Mouse (Mus musculus) forebrain, embryonic 13.5 days (tissue): Measurements from ENCODE around the gene Cyp2b19. TPM values are rescaled to one million over a fixed set of nuclear protein-coding genes. Genes with fewer than 3 reads are reported as not detected.
A peak's percentile ranks its signal among the peaks of the same experiment; 100 is the strongest.
"Not testable (repeated sequence)": the region's sequence is repeated elsewhere in the genome, so short reads cannot be mapped to it uniquely, and the experiment has no call there.

Experiments used
- ATAC-seq: fragments of 200-750 bp; cut with Nextera tagmentation; 2 replicates; pipeline ENCODE4 v1.8.0; 2017
- H3K27ac ChIP-seq: fragments of 300-500 bp; sonication (generic); 2 replicates; pipeline ENCODE4 v1.5.1; 2015; ENCODE audit warnings: inconsistent platforms, mild to moderate bottlenecking, moderate library complexity
- H3K27me3 ChIP-seq: fragments of 300-500 bp; sonication (generic); 2 replicates; pipeline ENCODE4 v1.6.1; 2015; ENCODE audit warnings: mild to moderate bottlenecking, inconsistent platforms
- H3K36me3 ChIP-seq: fragments of 300-500 bp; sonication (generic); 2 replicates; pipeline ENCODE4 v1.6.1; 2015; ENCODE audit warnings: mild to moderate bottlenecking, inconsistent platforms; ENCODE audit not compliant: poor library complexity, severe bottlenecking
- H3K4me1 ChIP-seq: fragments of 300-500 bp; sonication (generic); 2 replicates; pipeline ENCODE4 v1.6.1; 2015; ENCODE audit warnings: inconsistent platforms
- H3K4me2 ChIP-seq: fragments of 300-500 bp; sonication (generic); 2 replicates; pipeline ENCODE4 v1.6.1; 2015; ENCODE audit warnings: inconsistent platforms, mild to moderate bottlenecking, moderate library complexity
- H3K4me3 ChIP-seq: fragments of 300-500 bp; sonication (generic); 2 replicates; pipeline ENCODE4 v1.5.1; 2015; ENCODE audit warnings: mild to moderate bottlenecking, inconsistent platforms
- H3K9ac ChIP-seq: fragments of 300-500 bp; sonication (generic); 2 replicates; pipeline ENCODE4 v1.6.1; 2015; ENCODE audit warnings: mild to moderate bottlenecking, inconsistent platforms
- H3K9me3 ChIP-seq: fragments of 300-500 bp; sonication (generic); replicated peaks from 2 replicates; pipeline ENCODE4 v1.6.1; 2016; ENCODE audit warnings: inconsistent platforms
- WGBS: fragments of 180-500 bp; shearing (Covaris S2); methylation state at CpG from one replicate; pipeline ENCODE4 v1.1.7; 2015; 5-methylcytosine and 5-hydroxymethylcytosine counted together
- polyA plus RNA-seq: library from polyadenylated mRNA; unstranded; fragments of >200 nt; fragmentation: Nextera tagmentation; extraction: Ambion mirVana; gene quantifications from 2 replicates; pipeline ENCODE4 v1.2.1, GENCODE M21; 2015

The Cyp2b19 gene
- polyA plus RNA-seq, 1 experiment from 2014 or later = 0.15 TPM

- no peaks in the 10 kb centered on the region for H3K9me3 ChIP-seq
- H3K4me3 ChIP-seq = peak overlapping the region; percentile 17; the same call in 1 of the 2 replicates
- no peak overlapping the region for H3K27ac ChIP-seq
- no peak overlapping the region for H3K9ac ChIP-seq
- 1% methylated on average over 11 of the region's 11 CpGs for WGBS
- H3K36me3 ChIP-seq = no peaks in the 10 kb centered on the region
- H3K4me1 ChIP-seq = 0 out of 2 replicates have a peak, but pooled peaks cover 6% of the 10 kb centered on the region
- H3K4me2 ChIP-seq = peak overlapping the region; percentile 43
- no peaks in the 10 kb centered on the region for H3K27me3 ChIP-seq
- ATAC-seq = peak; percentile 80
Observed at GRCm38 (mm10) chr7:26780510-26780909, 23.6 kb downstream of the Cyp2b19 start.

- 4% methylated on average over 8 of the region's 8 CpGs for WGBS
- Histone ChIP-seq H3K4me3 (peak overlapping the region; percentile 17; the same call in 1 of the 2 replicates), H3K4me1 (0 out of 2 replicates have a peak, but pooled peaks cover 6% of the 10 kb centered on the region), H3K36me3 (no peaks in the 10 kb centered on the region), H3K9me3 (no peaks in the 10 kb centered on the region), H3K9ac (no peak overlapping the region), H3K27ac (no peak overlapping the region), H3K4me2 (peak overlapping the region; percentile 43), H3K27me3 (no peaks in the 10 kb centered on the region)
- no peak for ATAC-seq
Observed at GRCm38 (mm10) chr7:26780998-26781766, 24.2 kb downstream of the Cyp2b19 start.

DNA sequence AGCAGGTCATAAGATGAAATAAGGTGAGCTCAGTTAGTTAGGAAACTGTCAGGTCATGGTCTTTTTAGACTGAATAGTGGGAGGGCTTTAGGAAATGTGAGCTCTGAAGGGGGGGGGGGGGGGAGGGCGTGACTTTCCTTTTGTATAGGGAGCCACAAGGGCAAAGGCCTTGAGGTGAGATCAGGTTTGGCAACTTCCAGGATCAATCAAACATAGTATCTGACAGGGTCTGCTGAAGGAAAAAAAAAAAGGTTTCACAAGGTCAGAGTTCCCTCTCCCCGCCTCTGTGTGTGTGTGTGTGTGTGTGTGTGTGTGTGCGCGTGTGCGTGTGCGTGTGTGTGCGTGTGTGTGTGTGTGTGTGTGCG, 24.8 kb downstream of the Cyp2b19 start:
- 0 out of 2 replicates have a peak, but pooled peaks cover 6% of the 10 kb centered on the region for H3K4me1 ChIP-seq
- no peak overlapping the region for H3K4me2 ChIP-seq
- H3K9me3 ChIP-seq = no peaks in the 10 kb centered on the region
- no peak overlapping the region for H3K9ac ChIP-seq
- WGBS = 29% methylated on average over 3 of the region's 8 CpGs
- no peaks in the 10 kb centered on the region for H3K36me3 ChIP-seq
- no peak overlapping the region for H3K27ac ChIP-seq
- H3K4me3 ChIP-seq = no peak overlapping the region
- no peak for ATAC-seq
- no peaks in the 10 kb centered on the region for H3K27me3 ChIP-seq

DNA sequence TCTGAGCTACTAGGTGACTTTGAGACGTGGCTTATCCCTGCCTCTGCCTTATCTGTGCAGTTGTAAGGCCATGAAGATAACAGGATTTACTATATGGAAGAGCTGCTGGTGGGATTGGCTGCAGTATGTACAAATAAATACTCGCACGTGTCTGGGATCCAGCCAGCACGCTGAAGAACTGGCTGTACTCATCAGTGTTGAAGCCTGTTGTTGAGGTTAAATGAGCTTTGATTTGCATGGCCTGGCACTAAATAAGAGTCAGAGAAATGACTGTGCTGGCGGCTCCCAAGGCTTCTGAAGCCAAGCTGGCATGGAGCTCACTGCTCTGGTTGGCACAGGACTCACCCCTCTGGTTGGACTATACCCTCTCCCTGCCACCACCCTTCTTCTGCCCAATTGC, 26.2 kb downstream of the Cyp2b19 start:
- WGBS = 82% methylated on average over 5 of the region's 5 CpGs
- Histone ChIP-seq H3K4me2 (no peak overlapping the region), H3K4me1 (0 out of 2 replicates have a peak, but pooled peaks cover 6% of the 10 kb centered on the region), H3K4me3 (no peak overlapping the region), H3K9ac (no peak overlapping the region), H3K36me3 (no peaks in the 10 kb centered on the region), H3K9me3 (no peaks in the 10 kb centered on the region), H3K27ac (no peak overlapping the region), H3K27me3 (no peaks in the 10 kb centered on the region)
- no peak; the same call in 1 of the 2 replicates for ATAC-seq

DNA sequence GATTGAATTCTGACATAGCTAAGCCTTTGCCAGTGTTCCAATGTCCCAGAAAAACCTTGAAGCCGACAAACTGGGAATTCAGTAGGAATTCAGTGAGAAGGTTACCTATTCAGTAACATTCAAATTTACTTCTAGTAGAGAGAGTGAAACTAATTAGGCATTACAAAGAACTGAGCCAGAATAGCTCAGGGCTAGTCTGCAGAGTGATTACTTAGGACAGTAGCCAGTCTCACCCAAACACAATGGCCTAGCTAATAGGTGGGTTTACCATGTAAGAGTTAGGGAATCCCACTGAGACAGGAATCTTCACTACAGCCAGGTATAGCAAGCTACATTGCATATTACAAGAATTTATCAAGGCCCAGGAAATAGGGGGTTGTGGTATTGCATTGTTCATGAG, 29.1 kb downstream of the Cyp2b19 start:
- H3K9me3 ChIP-seq, H3K27me3 ChIP-seq, H3K27ac ChIP-seq, H3K9ac ChIP-seq, H3K4me3 ChIP-seq, ATAC-seq, H3K36me3 ChIP-seq, H3K4me1 ChIP-seq, H3K4me2 ChIP-seq: not testable (repeated sequence)
- WGBS = 23% methylated on average over 1 of the region's 1 CpGs

DNA sequence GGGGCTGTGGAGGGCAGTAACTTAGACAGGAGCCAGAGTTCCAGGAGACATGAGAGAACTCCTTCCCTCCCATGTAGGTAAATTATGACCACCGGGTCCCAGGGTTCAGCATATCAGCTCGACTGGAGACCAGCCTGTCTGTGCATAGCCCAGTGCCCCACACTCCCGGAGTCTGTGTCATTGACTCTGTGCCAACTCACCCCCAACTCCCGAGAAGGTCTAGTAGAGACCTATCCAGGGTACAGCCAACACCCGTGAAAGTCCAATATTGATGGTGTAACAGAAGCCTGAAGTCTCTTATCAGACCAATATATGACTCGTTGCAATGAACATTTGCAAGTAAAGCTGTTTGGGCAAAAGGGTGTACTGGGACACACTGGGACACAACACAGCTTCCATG, 33.0 kb downstream of the Cyp2b19 start:
- Histone ChIP-seq H3K27ac (no peak overlapping the region), H3K4me2 (no peak overlapping the region), H3K36me3 (no peaks in the 10 kb centered on the region), H3K9me3 (no peaks in the 10 kb centered on the region), H3K4me3 (no peak overlapping the region), H3K9ac (no peak overlapping the region), H3K27me3 (no peaks in the 10 kb centered on the region), H3K4me1 (no peaks in the 10 kb centered on the region)
- ATAC-seq = no peak
- 89% methylated on average over 6 of the region's 6 CpGs for WGBS

DNA sequence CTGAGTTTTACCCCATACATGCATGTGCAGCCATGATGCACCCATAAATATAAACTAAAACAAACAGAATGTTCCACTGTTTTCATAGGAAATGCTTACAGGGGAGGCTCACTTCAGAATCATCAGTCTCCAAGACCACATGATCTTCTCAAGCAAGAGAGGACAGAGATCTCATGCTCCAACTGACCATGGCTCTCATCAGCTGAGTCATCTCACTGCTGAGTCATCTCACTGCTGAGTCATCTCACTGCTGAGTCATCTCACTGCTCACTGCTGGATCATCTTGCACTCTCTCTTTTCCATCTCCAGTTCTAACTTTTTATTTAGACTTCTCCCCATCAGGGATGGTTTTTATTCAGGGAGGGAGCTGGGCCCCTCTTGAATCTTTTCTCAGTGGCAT, 43.2 kb downstream of the Cyp2b19 start:
- Histone ChIP-seq H3K4me2 (no peak overlapping the region), H3K9ac (no peak overlapping the region), H3K4me1 (no peaks in the 10 kb centered on the region), H3K4me3 (no peak overlapping the region), H3K27me3 (no peaks in the 10 kb centered on the region), H3K9me3 (no peaks in the 10 kb centered on the region), H3K36me3 (no peaks in the 10 kb centered on the region), H3K27ac (no peak overlapping the region)
- no peak for ATAC-seq

GRCm38 (mm10) chr7:26800996-26801395, 44.1 kb downstream of the Cyp2b19 start:
- Histone ChIP-seq H3K9me3 (no peaks in the 10 kb centered on the region), H3K27me3 (no peaks in the 10 kb centered on the region), H3K36me3 (no peaks in the 10 kb centered on the region), H3K4me2 (no peak overlapping the region), H3K27ac (no peak overlapping the region), H3K9ac (no peak overlapping the region), H3K4me3 (no peak overlapping the region), H3K4me1 (no peaks in the 10 kb centered on the region)
- no peak for ATAC-seq
- WGBS = 94% methylated on average over 1 of the region's 1 CpGs

GRCm38 (mm10) chr7:26808592-26808991, 51.6 kb downstream of the Cyp2b19 start, which contains the start of gene Cyp2g1:
Cyp2g1 (plus strand) TSS chr7:26808892.
- Histone ChIP-seq H3K27me3 (no peaks in the 10 kb centered on the region), H3K4me1 (no peaks in the 10 kb centered on the region), H3K4me3 (no peak within 1 kb of the TSS), H3K36me3 (no peaks in the 10 kb centered on the region), H3K9ac (no peak within 1 kb of the TSS), H3K4me2 (no peak within 1 kb of the TSS), H3K27ac (no peak within 1 kb of the TSS), H3K9me3 (no peaks in the 10 kb centered on the region)
- no peak for ATAC-seq
- 89% methylated on average over 2 of the region's 2 CpGs for WGBS

Other genes with a start within 250 kb of the Cyp2b19 start
- gene Nlrp9a, start 222.1 kb upstream of the Cyp2b19 start, polyA plus RNA-seq = not detected in 2 replicates
- gene Vmn1r185, start 138.7 kb upstream of the Cyp2b19 start, polyA plus RNA-seq = not detected in 2 replicates
- gene Cyp2b23, start 70.7 kb upstream of the Cyp2b19 start, polyA plus RNA-seq = not detected in 2 replicates
- not detected in 2 replicates for gene Cyp2g1, start 51.8 kb downstream of the Cyp2b19 start, polyA plus RNA-seq
- gene Cyp2a5, start 78.2 kb downstream of the Cyp2b19 start, polyA plus RNA-seq = 0.16 TPM in 1 of 2 replicates, not detected in the other
- gene Cyp2a22, start 182.2 kb downstream of the Cyp2b19 start, polyA plus RNA-seq = not detected in 2 replicates